Mouse (Mus musculus): ENCODE measurements around the gene Cited4.

The Cited4 gene

DNA sequence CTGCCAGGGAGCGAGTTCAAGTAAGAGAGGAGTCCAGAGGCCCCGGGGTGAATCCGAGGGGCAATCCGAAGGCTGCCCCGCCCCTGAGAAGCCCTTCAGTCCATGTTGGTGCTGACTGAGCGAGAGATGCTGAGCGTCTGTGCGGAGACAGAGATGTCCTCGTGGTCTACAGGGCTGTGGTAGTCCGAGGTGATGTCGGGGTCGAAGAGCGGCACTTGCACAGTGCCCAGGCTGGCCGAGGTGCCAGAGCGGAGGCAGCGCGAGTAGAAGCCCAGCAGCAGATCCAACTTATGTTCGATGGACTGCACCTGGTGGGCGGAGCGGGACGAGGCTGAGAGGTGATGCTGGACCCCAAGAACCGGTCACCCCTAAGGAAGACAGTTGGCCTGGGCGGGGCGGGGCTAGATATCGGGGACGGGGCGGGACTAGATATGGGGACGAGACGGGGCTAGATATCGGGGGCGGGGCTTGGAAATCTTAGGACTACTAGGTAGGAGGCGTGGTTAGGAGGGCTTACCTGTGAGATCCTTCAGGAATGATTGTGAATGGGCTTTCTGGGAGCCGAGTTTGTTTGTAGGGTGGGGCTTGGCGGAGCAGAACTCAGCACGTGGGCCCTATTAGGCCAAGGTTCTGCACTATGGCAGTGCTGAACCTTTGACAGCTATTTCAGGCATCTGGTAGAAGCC lies 31.6 kb downstream of the Cited4 start:
- no peaks in the 10 kb centered on the region for H3K27me3 ChIP-seq (ENCODE audit: control insufficient read depth, insufficient read depth, low read length, poor library complexity, severe bottlenecking)
- DNase-seq (ENCODE audit: low read depth, low spot score) = no peak
- no peaks in the 10 kb centered on the region for H3K36me3 ChIP-seq (ENCODE audit: control insufficient read depth, insufficient read depth, low read length, poor library complexity, severe bottlenecking)

DNA sequence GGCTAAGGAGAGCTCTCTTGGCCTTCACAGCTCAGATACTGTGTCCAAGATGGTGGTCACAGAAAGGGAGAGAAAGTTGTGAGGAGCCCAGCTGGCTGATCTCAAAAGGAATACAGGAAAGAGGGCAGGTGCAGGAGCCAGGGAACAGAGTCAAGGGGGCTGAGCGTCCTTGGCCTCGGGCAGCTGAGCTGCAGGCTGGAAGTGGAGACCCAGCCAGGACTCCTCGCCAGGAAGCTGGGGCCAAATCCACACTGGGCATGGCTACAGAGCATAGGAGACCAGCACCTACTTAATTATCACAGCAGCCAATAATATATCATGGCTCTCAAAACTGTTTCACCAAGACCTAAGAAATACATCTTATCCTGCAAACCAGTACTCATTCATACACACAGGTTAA lies 34.8 kb downstream of the Cited4 start:
- Histone ChIP-seq H3K27me3 (ENCODE audit: control insufficient read depth, insufficient read depth, low read length, poor library complexity, severe bottlenecking) (no peaks in the 10 kb centered on the region), H3K36me3 (ENCODE audit: control insufficient read depth, insufficient read depth, low read length, poor library complexity, severe bottlenecking) (no peaks in the 10 kb centered on the region)
- DNase-seq (ENCODE audit: low read depth, low spot score) = no peak

DNA sequence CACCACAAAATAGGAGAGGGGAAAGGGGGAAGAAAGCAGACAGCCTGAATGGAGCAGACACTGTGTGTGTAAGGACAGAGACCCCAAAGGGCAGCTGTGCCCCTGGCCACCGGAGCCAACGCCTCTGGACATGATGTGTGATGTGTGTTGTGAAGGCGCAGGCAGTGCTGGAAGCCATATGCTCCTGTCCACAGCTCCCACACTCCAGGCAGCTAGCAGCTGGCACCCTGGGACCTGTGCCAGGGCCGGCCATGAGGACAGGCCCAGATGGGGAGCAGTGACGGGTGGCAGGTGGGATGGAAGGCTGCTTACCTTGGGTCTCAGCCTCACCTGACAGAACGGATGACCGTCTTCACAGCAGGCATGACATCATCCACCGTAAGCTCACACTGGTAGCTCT lies 35.7 kb downstream of the Cited4 start:
- Histone ChIP-seq H3K27me3 (ENCODE audit: control insufficient read depth, insufficient read depth, low read length, poor library complexity, severe bottlenecking) (no peaks in the 10 kb centered on the region), H3K36me3 (ENCODE audit: control insufficient read depth, insufficient read depth, low read length, poor library complexity, severe bottlenecking) (no peaks in the 10 kb centered on the region)
- no peak for DNase-seq (ENCODE audit: low read depth, low spot score)

DNA sequence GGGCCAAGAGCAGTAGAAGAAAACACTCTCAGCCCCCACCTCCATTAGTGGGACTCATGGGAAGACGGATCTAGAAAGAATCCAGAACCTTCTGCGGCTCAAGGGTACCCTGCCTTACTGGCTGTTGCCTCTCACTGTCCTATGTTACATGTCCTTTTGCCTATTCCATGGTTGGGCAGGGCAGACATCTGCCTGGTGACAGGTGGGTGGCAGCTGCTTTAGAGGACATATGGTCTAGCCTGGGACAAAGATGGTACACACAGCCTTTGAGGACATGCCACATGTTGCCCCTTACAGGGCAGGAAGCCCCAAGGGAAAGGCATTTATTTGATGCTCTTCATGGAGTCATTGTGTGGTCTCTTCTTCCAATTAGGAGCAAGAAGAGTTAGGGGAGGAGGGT lies 36.1 kb downstream of the Cited4 start:
- H3K27me3 ChIP-seq (ENCODE audit: control insufficient read depth, insufficient read depth, low read length, poor library complexity, severe bottlenecking) = no peaks in the 10 kb centered on the region
- no peaks in the 10 kb centered on the region for H3K36me3 ChIP-seq (ENCODE audit: control insufficient read depth, insufficient read depth, low read length, poor library complexity, severe bottlenecking)
- DNase-seq (ENCODE audit: low read depth, low spot score) = no peak

DNA sequence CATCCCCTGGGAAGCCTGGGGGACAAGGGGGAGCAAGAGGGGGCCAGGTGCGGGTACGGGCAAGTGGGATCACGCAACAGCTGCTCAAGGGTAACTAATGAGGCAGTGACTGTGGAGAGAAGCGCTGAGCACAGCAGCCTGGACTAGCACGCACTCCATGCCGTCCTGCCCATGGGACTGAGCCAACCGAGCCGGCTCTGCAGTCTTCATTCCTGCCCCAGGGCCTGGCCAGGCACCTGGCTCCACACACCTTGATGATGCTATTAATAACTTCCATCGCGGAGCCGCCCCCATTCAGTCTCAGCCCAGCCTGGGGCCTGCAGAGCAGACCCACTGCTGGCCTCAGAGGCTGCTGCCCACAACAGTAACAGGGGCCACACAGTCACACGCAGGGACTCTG lies 45.9 kb downstream of the Cited4 start:
- no peak for DNase-seq (ENCODE audit: low read depth, low spot score)
- Histone ChIP-seq H3K36me3 (ENCODE audit: control insufficient read depth, insufficient read depth, low read length, poor library complexity, severe bottlenecking) (no peaks in the 10 kb centered on the region), H3K27me3 (ENCODE audit: control insufficient read depth, insufficient read depth, low read length, poor library complexity, severe bottlenecking) (no peaks in the 10 kb centered on the region)

DNA sequence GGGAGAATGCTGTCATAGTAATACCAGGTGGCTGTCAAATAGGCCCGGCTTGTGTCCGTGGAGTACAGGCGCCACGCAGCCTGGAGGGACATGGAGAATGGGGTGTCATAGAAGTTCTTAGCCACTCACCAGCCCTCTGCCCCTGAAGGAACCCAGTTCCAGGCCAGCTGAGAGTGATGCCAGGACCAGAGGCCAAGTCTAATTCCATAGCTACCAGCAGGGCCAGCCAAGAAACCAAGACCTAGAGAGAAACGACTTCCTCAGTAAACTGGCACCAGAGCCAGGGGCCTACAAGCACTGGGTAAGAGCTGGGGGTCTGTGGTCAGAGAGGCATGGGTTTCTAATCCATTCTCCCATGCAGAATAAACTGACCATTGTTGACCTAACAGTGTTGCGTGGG lies 46.6 kb downstream of the Cited4 start:
- DNase-seq (ENCODE audit: low read depth, low spot score) = no peak
- H3K27me3 ChIP-seq (ENCODE audit: control insufficient read depth, insufficient read depth, low read length, poor library complexity, severe bottlenecking) = no peaks in the 10 kb centered on the region
- H3K36me3 ChIP-seq (ENCODE audit: control insufficient read depth, insufficient read depth, low read length, poor library complexity, severe bottlenecking) = no peaks in the 10 kb centered on the region

DNA sequence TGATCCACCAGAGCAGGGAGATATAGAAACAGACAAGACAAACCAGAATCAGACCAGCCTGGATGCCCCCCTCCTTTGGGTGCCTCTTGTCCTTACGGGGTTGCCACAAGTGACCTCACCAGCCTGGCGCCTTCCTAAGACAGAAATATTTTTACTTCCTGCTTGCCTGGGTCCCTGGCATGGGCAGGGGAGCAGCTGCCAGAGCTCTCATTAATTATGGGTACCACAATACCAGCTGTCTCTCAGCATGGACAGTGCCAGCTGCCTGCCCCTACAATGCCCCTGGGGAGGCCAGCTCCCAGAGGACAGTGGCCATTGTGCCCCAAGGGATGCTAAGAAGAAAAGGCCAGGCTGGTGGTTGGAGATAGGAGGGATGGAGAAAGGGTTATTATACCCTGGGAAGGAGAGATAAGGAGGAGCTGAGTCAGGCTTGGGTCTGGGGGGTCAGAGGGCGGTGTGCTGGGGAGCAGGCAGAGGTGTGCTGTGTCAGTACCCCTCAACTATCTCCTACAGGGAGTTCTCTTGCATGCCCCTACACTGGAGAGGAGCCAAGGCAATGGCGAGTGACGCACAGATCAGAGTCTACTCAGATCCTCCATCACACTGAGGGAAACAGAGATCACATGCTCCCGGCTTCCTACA lies 47.6 kb downstream of the Cited4 start:
- no peak for DNase-seq (ENCODE audit: low read depth, low spot score)
- H3K27me3 ChIP-seq (ENCODE audit: control insufficient read depth, insufficient read depth, low read length, poor library complexity, severe bottlenecking) = no peaks in the 10 kb centered on the region
- H3K36me3 ChIP-seq (ENCODE audit: control insufficient read depth, insufficient read depth, low read length, poor library complexity, severe bottlenecking) = no peaks in the 10 kb centered on the region

DNA sequence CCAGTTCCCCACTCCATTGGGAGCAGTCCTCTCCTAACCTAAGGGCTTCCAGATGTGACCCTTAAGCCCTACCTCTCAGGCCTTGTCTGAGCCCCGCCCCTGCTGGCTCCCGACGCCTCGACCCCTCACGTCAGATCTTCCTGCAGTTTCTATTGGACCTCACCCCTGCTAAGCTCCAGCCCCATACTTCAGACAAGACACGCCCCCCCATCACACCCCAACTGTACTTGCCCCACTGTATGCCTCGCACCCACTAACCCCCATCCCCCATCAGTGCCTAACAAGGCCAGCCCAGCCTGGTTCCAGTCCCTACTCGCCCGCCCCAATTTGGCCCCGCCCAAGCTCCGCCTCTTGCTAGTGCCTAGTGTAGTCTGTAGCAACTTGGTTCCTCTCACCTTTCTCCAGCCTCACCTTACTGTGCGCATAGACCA lies 49.8 kb downstream of the Cited4 start:
- DNase-seq (ENCODE audit: low read depth, low spot score) = peak; percentile 55
- H3K27me3 ChIP-seq (ENCODE audit: control insufficient read depth, insufficient read depth, low read length, poor library complexity, severe bottlenecking) = no peaks in the 10 kb centered on the region

DNA sequence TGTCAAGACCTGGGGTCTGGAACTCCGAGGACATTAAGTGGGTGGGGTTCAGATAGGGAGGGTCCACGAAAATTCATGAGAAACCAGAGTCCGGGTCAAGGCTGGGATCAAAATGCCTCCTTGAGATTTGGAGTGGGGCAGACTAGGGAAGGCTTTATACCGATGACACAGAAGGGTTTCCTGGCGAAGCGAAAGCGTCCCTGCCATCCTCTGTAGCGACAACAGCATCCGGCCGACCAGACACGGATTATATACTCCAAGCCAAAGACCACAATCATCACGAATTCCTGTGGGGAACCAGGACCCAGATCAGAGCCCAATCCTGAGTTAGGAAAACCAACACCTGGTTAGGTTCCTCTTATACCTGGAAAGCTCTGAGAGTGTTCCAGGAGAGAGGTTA lies 50.4 kb downstream of the Cited4 start:
- no peaks in the 10 kb centered on the region for H3K36me3 ChIP-seq (ENCODE audit: control insufficient read depth, insufficient read depth, low read length, poor library complexity, severe bottlenecking)
- no peak for DNase-seq (ENCODE audit: low read depth, low spot score)
- H3K27me3 ChIP-seq (ENCODE audit: control insufficient read depth, insufficient read depth, low read length, poor library complexity, severe bottlenecking) = no peaks in the 10 kb centered on the region

More for the DNA sequence above, 49.8 kb downstream of the Cited4 start:
- H3K36me3 ChIP-seq (ENCODE audit: control insufficient read depth, insufficient read depth, low read length, poor library complexity, severe bottlenecking) = no peaks in the 10 kb centered on the region

All from splenic B cell, adult 2 months (primary cell).